Mouse (Mus musculus): ENCODE results near the gene Rbm20.

GRCm38 (mm10) chr19:53816242-53816641 lies 139.1 kb downstream of the Rbm20 start:
- no peak for TF ChIP-seq POLR2A (IDR thresholded peaks at IDR 0.05; ENCODE audit: insufficient read depth, low read depth, low read length)
- TF ChIP-seq CTCF (IDR thresholded peaks at IDR 0.05; ENCODE audit: insufficient read depth, low read depth, low read length) = no peak
